Mouse (Mus musculus) ES-E14 (cell line): ENCODE measurements around the gene R3hdm1.

ENCODE experiments used
- CHD2 ChIP-seq: IDR thresholded peaks from 2 replicates; pipeline ENCODE4 v1.6.1; 2014; ENCODE audit warnings: mild to moderate bottlenecking, low read depth, low read length, inconsistent platforms
- HCFC1 ChIP-seq: IDR thresholded peaks from 2 replicates; pipeline ENCODE4 v1.6.1; 2012; ENCODE audit warnings: low read length, inconsistent platforms, borderline replicate concordance; ENCODE audit not compliant: insufficient read depth
- MAFK ChIP-seq: IDR thresholded peaks from 2 replicates; pipeline ENCODE4 v1.6.1; 2014; ENCODE audit warnings: mild to moderate bottlenecking, low read depth, low read length, inconsistent platforms; ENCODE audit not compliant: insufficient read depth
- ZC3H11A ChIP-seq: IDR thresholded peaks from 2 replicates; pipeline ENCODE4 v1.6.1; 2012; ENCODE audit warnings: low read depth, mild to moderate bottlenecking, inconsistent platforms, low read length, borderline replicate concordance
- ZNF384 ChIP-seq: IDR thresholded peaks from 2 replicates; pipeline ENCODE4 v1.6.1; 2012; ENCODE audit warnings: low read depth, low read length, inconsistent platforms

DNA sequence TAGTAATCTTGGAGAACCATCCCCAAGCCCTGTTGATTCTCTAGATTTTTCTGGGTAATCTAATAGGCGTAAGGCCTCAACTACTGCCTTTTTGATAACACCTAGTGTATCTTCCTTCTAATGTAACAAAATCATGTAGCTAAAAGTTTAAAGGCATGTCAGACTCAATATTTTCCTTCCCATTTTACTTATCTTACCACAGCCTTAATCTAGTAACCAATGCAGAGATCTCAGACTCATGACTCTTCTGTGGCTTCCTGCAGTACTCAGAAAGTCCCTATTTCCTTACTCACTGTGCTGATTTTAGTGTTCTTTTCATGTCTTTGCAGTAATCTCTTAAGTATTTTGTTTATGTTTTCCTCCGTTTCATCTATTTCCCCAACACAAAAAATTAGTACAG, 118.8 kb downstream of the R3hdm1 start:
- TF ChIP-seq ZC3H11A (no peak), HCFC1 (no peak), MAFK (no peak), ZNF384 (no peak), CHD2 (no peak)
